Mouse (Mus musculus) heart, postnatal 0 days (tissue): ENCODE results near the gene Acer1.

Experiments used
- CTCF ChIP-seq: IDR thresholded peaks from 2 replicates; pipeline ENCODE4 v1.5.1; 2016; ENCODE audit warnings: antibody characterized with exemption, control low read depth, low read depth
- EP300 ChIP-seq: IDR thresholded peaks from 2 replicates; pipeline ENCODE4 v1.6.1; 2016; ENCODE audit warnings: antibody characterized with exemption, low read depth

DNA sequence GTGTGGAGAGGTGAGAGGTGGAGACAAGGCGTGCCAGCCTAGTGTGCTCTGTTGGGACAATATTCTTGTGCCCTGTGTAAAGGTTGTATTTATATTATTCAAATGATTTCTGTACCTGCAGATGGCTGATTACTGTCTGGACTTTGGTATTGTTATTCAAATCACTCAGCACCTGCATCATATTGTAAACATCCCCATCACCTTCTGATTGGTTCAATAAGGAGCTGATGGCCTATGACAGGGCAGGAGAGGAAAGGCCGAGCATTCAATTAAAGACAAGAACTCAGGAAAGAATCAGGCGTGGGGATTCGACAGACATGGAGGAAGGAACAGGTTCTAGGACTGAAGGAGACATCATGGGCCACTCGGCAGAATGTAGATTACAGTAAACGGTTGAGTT is 18.3 kb downstream of the Acer1 start:
- no peak for TF ChIP-seq EP300
- TF ChIP-seq CTCF, result no peak
